Mouse (Mus musculus) erythroblast, adult 5-6 weeks (primary cell): ENCODE measurements around the gene Zkscan8. TPM values are rescaled to one million over a fixed set of nuclear protein-coding genes. Genes with fewer than 3 reads are reported as not detected.
"Not testable (repeated sequence)": the region's sequence is repeated elsewhere in the genome, so short reads cannot be mapped to it uniquely, and the experiment has no call there.

Source experiments
- ATAC-seq: replicated peaks from 2 replicates; pipeline ENCODE4 v1.8.0; 2016; ENCODE audit warnings: moderate number of reproducible peaks, mild to moderate bottlenecking, moderate TSS enrichment, inconsistent platforms; ENCODE audit not compliant: poor library complexity, low FRiP score, severe bottlenecking
- total RNA-seq, 2 experiments: library from RNA; stranded (forward) in 1 of 2; stranded (reverse) in 1 of 2; fragments of 150-400 nt in 1 of 2; fragments of 200-764, 138-1000 nt in 1 of 2; gene quantifications; 2 replicates each; pipeline versions ENCODE4 v1.2.3 to v1.2.4; 2015 to 2017; ENCODE audit warnings: low replicate concordance in 2 of 2

Zkscan8 gene
- total RNA-seq (2015; ENCODE audit: low replicate concordance) (2.1 and 5.4 TPM in 2 replicates), total RNA-seq (2017; ENCODE audit: low replicate concordance) (1.7 and 3.4 TPM in 2 replicates)

DNA sequence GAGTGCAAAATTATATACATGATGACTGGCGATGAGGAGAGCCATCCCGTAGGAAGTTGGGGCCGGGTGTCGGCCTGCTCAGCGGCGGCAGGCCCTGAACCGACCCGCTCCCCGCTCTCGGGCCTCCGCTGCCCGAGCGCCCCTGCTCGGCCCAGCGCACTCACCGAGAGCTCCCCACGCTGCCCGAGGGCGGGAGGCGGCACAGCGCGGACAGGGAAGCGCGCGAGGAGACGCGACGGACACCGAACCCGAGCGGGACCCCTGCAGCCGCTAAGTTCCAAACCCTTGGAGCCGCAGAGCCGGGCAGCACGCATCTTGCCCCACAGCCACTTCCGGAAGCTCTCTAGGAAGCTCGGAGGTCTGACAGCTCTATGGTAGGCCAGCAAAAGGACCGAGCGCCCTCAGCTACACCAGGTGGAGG lies at the start of gene Zkscan8:
TSS of gene Zkscan8 (minus strand) at position 340 of the 421 bp plus-strand sequence.
- peak; percentile 87 for ATAC-seq

DNA sequence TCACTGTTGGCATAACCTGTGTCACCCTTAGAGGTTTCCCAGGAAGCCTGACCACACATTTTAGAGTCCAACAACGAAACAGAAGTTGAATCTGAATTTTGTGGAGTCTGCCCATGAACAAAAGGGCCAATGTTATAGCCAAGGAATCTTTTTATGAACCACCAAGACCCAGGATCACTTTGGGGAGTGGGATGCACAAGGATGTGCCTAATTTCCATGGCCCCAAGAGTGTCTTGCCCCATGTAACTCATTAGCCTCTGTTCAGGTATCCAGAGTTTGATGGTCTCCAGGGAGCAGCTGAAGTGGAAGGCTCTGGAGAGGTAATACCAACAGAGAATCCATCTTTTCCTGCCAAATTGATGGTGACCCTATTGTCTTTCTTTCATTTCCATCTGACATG lies 28.9 kb upstream of the Zkscan8 start, which contains the start of gene Olfr1535:
TSS of gene Olfr1535 (minus strand) at position 101 of the 400 bp plus-strand sequence.
- ATAC-seq, result no peak

DNA sequence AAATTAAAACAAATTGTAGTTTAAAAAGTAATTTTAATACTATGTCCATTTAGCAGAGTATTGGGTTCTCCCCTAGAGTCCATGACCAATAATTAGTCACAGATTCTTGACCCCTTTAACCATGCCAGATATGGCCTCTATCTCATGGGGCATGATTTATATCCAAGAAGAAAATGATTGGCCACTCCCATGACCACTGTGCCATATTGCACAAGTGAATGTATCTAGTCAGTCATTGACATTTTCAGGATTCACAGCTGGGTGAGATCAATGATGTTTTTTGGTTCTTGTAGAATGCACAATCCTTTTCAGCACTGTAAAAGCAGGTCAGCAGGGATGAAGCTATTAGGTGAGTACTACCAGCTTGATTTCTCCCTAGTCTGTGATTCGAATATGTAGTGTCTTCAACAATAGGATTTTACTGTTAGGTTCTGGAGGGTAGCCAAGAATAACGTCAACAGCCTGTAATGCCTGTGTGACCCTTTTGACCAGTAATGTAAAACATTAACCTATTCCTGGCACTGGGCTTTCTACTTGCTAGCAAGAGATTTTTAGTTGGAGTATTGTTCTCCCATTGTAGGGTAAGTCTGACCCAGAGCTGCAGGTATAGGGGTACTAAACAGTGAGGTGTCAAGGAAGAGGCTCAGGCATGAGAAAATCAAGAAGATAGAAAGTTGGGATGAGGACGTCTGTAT lies 19.6 kb upstream of the Zkscan8 start:
- no peak for ATAC-seq

DNA sequence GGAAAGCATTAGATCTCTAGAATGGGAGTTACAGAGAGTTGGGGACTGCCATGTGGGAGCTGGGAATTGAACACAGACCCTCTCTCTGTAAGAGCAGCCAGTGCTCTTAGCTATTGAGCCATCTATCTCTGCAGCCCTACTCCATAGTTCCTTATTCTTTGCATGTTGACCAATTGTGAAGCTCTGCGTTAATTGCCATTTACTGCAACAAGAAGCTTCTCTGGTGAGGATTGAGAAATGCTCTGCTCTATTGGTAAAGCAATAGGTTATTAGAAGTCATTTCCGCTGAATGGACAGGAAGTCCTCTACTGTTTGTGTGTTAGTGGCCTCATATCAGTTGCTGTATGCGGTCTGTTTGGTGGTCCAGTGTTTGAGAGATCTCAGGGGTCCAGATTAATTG lies 18.6 kb upstream of the Zkscan8 start:
- ATAC-seq, result no peak

DNA sequence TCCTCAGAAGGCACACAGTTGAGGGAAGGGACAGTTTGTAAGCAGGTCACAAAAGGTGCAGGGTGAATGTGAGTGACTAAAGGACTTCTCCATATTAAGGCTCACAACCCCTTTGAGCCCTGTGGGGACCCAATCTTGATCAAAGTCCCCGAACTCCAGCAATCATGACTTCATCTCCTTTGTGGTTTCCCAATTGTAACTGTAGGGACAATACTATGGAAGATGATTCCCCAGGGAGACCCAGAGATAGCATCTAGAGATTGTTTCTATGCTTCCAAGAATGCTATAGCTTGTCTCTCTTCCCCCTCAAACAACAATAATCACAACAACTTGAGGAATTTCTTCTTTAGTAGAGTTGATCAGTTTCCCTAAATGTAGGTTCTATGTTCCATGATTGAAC lies 11.8 kb upstream of the Zkscan8 start, which contains the start of gene Olfr1366:
TSS of gene Olfr1366 (minus strand) at position 101 of the 400 bp plus-strand sequence.
- no peak for ATAC-seq

DNA sequence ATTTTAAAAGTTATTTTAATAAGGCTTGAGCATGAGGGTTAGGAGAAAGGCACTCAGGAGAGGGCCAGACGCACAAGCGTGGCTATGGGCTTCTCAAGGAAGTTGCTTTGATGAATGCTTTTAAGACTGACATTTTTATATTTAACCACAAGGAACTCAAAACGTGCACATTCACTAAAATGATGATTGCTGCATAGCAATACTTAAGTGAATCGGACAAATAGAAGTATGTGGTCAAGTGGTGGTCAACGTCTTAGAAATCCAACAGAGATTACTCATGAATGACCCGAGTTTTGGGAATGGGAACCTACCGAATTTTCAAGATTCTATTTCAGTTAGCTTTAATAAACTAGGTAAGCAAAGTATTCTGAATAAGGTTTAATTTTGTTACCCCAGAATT lies 784 bp downstream of the Zkscan8 start:
- no peak for ATAC-seq

DNA sequence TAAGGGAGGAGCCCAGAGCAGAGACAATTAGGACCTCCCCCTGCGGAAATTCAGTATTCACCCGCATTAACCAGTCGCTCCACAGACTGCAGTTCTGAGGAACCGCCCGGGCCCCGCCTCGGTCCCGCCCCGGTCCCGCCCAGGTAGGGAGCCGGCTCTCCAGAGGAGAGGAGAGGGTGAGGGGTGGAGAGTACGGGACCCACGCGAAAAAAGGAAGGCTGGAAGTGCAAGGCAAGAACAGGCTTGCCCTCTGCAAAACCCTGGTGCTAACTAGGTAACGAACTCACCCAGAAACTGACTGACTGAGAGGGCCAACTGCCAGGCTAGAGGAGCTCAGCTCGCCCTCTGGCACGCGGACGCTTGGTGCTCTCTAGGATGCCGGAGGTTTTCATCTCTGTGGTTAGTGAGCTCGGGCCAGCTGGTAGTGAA lies 24.7 kb downstream of the Zkscan8 start:
- peak; percentile 92 for ATAC-seq

DNA sequence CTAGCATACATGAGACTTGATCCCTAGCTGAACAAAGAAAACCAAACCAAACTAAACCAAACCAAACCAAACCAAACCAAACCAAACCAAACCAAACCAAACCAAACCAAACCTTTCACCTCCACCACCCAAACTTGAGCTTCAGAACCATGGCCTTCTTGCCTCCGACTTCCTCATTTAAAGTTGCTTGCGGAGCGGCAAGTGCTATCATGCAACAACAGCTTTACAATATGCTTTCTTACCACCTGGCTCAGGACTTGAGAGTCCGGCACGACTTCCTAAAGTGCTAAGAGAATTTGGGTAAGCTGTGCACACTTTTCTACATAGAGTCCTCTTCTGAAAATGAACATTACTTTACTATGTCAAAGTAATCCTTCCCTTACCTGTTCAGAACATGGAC lies 28.6 kb downstream of the Zkscan8 start:
- no peak for ATAC-seq

DNA sequence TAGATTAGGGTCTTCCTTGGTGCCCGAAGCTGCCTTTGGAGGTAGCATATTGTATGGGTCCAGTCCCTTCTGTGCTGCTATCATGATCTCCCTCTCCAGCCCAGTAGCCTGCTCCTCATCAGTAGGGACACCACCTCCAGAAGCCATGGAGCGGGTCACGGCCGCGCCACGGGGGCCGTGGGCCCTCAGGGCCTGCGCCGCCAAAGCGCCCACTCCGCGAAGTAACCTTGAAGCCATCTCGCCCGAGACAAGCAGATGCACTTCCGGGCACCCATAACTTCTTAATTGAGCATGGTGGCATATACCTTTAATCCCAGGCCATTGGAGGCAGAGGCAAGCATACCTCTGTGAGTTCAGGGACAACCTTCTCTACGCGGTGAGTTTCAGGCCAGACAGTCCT lies 29.7 kb downstream of the Zkscan8 start, which contains the start of gene Gm11273:
TSS of gene Gm11273 (minus strand) at position 237 of the 400 bp plus-strand sequence.
- peak; percentile 73 for ATAC-seq

DNA sequence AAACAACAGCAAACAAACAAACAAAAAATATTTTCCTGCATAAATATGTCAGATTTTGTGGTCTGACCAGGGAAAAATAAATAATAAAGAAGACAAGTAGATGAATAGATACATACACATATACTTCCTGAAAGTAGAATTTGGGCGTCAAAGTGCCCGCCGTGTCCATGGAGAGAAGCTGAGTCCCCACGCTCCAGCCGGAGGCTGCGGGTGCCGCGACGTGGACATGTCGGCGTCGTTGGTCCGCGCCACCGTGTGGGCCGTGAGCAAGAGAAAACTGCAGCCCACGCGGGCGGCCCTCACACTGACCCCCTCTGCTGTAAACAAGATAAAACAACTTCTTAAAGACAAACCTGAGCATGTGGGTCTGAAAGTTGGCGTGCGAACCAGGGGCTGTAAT lies 35.8 kb downstream of the Zkscan8 start, which contains the start of gene AK157302:
TSS of gene AK157302 (plus strand) at position 144 of the 400 bp plus-strand sequence.
- no peak for ATAC-seq

DNA sequence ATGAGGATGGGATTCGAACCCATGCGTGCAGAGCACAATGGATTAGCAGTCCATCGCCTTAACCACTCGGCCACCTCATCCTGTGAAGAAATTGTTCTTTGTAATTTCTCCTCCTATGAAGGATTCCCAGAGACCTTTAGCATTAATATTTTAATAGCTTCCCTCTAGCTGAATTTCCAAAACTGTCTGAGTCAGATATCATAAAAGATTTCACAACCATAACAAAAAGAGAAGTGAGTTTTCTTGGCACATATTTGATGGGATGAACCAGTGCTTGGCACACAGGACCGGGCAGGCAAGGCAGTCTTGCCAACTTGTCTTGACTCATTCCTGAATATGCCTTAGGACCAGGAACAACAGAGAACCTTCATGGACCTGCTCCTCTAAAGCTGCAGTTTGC lies 38.1 kb downstream of the Zkscan8 start:
- no peak for ATAC-seq

DNA sequence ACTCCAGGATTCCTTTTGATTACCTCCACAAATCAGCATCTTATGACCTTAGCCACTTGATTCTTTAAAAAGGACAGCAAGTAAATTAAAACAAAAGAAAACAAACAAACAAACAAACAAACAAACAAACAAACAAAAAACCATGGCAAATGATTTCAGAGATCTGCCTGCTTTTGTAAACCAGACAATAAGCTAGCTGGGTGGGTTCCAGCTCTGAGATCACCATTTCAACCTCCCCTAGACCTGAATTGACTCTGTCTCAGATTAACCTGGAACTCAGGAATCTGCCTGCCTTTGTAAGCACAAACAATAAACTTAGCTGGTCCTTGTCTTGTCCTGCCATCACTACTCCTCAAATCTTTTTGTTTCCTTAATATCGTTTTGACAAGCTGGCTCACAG lies 44.0 kb downstream of the Zkscan8 start:
- ATAC-seq, result no peak

DNA sequence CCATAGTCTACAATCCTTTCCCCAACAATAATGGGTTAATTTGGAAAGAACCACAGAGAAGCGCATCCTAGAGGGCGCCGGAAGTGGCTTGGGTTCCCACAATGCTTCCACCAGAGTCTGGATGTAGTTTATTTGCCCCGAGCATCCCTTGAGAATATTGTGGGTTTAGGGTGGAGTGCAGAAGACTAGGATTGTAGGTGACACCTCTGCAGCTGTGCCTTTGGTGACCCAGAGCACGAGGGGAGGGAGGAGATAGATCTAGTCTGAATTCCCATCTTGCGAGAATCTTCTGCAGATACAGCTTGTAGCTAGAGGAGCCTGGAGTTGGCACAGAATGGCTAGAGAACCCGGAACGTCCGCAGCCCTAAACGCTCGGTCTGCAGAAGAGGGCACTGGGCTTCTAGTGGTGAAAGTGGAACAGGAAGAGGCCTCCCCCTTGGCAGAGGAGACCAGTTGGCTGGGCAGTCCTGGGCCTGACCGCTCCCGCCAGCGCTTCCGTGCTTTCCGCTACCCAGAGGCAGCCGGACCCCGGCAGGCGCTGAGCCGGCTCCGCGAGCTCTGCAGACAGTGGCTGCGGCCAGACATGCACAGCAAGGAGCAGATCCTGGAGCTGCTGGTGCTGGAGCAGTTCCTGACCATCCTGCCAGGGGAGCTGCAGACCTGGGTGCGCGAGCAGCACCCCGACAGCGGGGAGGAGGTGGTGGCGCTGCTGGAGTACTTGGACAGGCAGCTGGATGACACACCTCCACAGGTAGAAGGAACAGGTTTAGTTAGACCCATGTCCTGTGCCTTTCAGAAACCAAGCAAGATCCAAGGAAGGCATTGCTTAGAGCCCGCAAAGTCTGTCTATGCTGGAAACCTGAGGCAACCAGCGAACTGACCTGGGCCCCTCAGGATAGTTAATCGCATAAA lies 51.9 kb downstream of the Zkscan8 start, which contains the start of the genes Zkscan4 and Gm10065:
TSS of gene Zkscan4 (plus strand) at position 149 of the 912 bp plus-strand sequence.
TSS of gene Gm10065 (minus strand) at position 683 of the 912 bp plus-strand sequence.
- not testable (repeated sequence) for ATAC-seq

DNA sequence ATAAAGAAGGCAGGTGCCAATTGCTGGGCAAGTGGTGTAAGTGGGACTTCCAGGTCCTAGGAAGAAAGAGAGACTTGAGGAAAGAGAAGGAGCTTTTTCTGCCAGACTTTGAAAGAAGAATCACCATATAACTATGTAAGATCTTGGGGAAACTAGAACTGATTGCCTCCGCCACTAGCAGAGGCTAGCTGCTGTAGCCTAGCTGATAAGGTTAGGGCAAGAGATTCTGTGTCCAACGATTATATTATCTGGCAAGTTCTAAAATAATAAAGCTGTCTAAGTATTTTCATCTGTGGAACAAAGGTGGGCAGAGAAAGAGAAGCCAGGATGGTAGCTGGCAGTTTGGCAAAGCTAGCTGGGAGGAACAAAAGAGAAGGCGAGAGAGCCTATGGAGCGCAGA lies 58.5 kb downstream of the Zkscan8 start:
- ATAC-seq, result no peak

DNA sequence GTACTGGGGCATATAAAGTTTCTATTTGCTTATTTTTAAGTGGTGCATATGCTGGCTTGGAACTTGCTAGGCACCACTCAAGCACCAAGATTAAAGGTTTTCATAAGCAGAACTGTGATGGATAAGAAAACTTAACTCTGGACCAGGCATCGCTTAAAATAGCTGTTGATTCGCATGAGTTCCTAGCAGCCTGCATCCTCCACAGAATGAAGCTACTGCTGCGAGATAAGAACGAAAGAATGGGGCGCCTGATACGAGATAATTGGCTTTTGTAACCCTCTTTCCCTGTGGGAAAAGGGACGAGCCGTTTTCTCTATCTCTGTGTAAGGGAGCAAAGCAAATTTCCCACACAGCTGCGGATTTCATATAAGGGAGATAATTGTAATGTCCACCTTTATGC lies 61.8 kb downstream of the Zkscan8 start:
- ATAC-seq, result no peak

DNA sequence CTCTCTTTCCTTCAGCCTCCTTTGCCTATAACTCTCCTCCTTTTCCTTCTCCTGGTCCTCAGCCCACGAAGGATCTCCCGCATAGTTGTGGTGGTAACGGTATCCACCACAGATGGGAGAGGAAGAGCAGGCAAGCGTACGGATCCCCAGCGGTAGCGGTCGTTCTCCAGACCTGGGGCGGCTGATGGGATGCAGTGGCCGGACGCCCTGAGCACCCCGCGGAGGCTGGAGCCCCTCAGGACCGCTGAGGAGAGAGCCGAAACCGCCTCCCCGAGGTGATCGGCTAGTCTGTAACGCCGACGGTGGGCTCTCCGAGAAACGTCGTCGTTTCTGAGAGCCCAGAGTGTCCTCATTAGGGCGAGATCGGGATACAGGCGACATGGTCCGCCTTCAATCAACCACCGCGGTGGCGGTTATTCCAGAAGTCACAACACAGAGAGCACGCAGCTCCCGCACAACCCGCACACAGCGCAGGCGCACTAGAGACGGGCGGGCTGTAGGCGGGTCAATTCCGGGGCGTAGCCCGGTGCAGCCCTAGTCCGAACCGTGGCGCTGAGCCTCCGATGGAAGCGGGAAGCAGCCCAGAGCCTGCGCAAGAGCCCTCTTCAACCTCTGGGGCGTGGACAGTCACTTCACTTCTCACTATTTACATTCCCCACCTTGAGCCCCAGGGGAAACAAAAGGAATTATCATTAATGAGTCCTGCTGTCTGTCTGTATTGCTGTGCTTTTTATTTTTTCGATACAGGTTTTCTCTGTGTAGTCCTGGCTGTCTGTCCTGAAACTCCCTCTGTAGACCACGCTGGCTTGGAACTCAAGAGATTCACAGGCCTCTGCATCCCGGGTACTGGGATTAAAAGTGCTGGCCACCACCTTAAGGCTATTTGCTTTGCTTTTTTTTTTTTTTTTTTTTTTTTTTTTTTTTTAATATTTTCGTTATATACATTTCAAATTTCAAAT lies 62.6 kb downstream of the Zkscan8 start, which contains the start of gene Nkapl:
TSS of gene Nkapl (minus strand) at position 449 of the 959 bp plus-strand sequence.
- ATAC-seq, result peak; percentile 98

DNA sequence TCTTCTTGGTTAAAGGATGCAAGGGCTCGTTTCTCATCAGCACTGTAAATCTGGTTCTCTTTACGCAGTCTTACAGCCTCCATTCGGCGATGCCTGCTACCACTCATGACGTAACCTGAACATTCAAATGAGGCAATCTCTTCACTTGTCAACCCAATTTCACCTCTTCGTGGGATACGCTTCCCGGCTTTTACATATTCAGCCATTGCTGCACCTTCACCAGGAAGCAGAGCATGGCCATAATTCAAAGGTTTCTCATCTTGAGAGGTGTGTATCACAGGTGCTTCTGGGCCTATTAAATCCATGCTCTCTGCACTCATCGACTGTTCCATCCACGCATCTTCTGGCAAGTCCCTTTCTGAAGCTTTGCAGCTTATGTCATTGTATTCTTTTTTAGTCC lies 63.6 kb downstream of the Zkscan8 start:
- ATAC-seq, result no peak
